Mouse (Mus musculus): ENCODE data around the gene Gm38392. TPM values are rescaled to one million over a fixed set of nuclear protein-coding genes. Genes with fewer than 3 reads are reported as not detected.
"Not testable (repeated sequence)": the region's sequence is repeated elsewhere in the genome, so short reads cannot be mapped to it uniquely, and the experiment has no call there.

Gm38392 gene
- polyA plus RNA-seq, 1 experiment from 2014 or later: 0.16 TPM

DNA sequence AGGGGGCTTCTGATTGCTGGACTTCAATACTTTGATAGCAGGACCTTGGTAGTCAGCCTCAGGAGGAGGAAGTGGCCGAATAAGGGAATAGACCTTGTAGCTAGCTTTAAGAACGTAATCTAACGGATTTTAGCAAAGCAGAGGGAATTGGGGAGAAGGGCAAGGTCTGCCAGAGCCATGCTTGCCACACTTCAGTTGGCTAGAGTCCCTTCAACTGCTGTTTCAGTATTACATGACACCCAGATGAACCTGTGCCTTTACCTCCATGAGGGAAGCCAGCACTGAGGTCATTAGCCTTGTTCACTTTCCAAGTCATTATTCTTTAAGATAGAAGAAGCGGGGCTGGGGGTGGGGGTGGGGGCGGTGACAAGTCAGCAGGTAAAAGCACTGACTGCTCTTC lies 18.0 kb downstream of the Gm38392 start:
- H3K4me2 ChIP-seq (ENCODE audit: low read depth, low read length, severe bottlenecking): no peak overlapping the region
- ATAC-seq (replicated peaks; ENCODE audit: low FRiP score): no peak
- no peaks in the 10 kb centered on the region for H3K36me3 ChIP-seq (ENCODE audit: control insufficient read depth, insufficient read depth, low read length)
- no peak overlapping the region for H3K9ac ChIP-seq (ENCODE audit: low read length)
- WGBS: 86% methylated on average over 5 of the region's 5 CpGs
- H3K4me1 ChIP-seq (replicated peaks; ENCODE audit: control insufficient read depth, insufficient read depth, low read length): no peaks in the 10 kb centered on the region
- no peaks in the 10 kb centered on the region for H3K27me3 ChIP-seq (ENCODE audit: control insufficient read depth, insufficient read depth, low read length)
- H3K9me3 ChIP-seq (ENCODE audit: control insufficient read depth, low read length): no peaks in the 10 kb centered on the region
- no peak overlapping the region for H3K4me3 ChIP-seq (ENCODE audit: low read depth, low read length)
- no peak for DNase-seq (ENCODE audit: low spot score)
- no peak overlapping the region for H3K27ac ChIP-seq (ENCODE audit: low read depth, low read length)

- WGBS: 85% methylated on average over 6 of the region's 6 CpGs
- DNase-seq (ENCODE audit: low spot score); H3K27me3 ChIP-seq (ENCODE audit: control insufficient read depth, insufficient read depth, low read length); H3K4me1 ChIP-seq (replicated peaks; ENCODE audit: control insufficient read depth, insufficient read depth, low read length); H3K27ac ChIP-seq (ENCODE audit: low read depth, low read length); H3K4me2 ChIP-seq (ENCODE audit: low read depth, low read length, severe bottlenecking); H3K9me3 ChIP-seq (ENCODE audit: control insufficient read depth, low read length); ATAC-seq (replicated peaks; ENCODE audit: low FRiP score); H3K4me3 ChIP-seq (ENCODE audit: low read depth, low read length); H3K36me3 ChIP-seq (ENCODE audit: control insufficient read depth, insufficient read depth, low read length); H3K9ac ChIP-seq (ENCODE audit: low read length): not testable (repeated sequence)
Measured at GRCm38 (mm10) chr3:88268014-88268413, 19.0 kb downstream of the Gm38392 start.

DNA sequence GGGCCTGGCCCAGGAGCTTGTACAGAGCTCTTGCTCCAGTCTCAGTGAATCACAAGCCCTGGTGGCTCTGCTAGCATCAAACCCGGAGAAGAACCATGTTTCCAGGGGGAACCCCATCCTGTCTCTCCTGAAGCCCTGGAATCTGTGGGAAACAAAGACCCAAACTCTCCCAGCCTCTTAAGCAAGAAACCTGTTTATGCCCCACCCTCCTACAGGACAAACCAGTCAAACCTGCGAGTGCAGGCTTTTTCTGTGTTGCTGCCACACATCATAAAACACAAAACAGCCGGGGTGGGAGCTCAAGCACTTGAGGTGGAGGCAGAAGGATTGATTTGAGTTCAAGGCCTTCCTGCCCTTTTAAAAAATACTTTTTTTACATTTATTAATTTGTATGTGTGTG lies 24.7 kb downstream of the Gm38392 start:
- Histone ChIP-seq H3K36me3 (ENCODE audit: control insufficient read depth, insufficient read depth, low read length) (no peaks in the 10 kb centered on the region), H3K4me1 (replicated peaks; ENCODE audit: control insufficient read depth, insufficient read depth, low read length) (no peaks in the 10 kb centered on the region), H3K9ac (ENCODE audit: low read length) (no peak overlapping the region), H3K27me3 (ENCODE audit: control insufficient read depth, insufficient read depth, low read length) (no peaks in the 10 kb centered on the region), H3K4me2 (ENCODE audit: low read depth, low read length, severe bottlenecking) (no peak overlapping the region), H3K9me3 (ENCODE audit: control insufficient read depth, low read length) (no peaks in the 10 kb centered on the region), H3K27ac (ENCODE audit: low read depth, low read length) (no peak overlapping the region), H3K4me3 (ENCODE audit: low read depth, low read length) (no peak overlapping the region)
- DNase-seq (ENCODE audit: low spot score) (no peak), ATAC-seq (replicated peaks; ENCODE audit: low FRiP score) (no peak)
- 78% methylated on average over 3 of the region's 3 CpGs for WGBS

DNA sequence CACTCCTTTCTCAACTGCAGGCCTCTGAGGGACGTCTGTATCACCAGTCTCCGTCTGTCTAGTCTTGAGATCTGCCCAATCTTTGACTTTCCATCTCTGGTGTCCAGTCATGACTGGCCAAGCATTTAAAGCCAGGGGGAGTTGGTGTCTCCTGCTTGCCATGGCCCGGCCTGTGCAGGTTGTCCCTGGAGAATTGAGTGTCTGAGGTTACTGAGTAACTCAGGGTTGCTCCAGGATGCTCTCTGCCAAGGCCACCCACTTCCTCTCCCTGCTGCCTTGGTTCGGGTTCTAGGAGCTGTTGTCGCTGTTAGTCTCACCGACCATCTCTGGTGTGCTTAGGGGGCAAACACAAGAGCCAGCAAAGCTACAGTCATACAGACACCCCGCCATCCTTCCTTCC lies 30.6 kb downstream of the Gm38392 start:
- Histone ChIP-seq H3K27ac (ENCODE audit: low read depth, low read length) (no peak overlapping the region), H3K4me2 (ENCODE audit: low read depth, low read length, severe bottlenecking) (no peak overlapping the region), H3K4me1 (replicated peaks; ENCODE audit: control insufficient read depth, insufficient read depth, low read length) (peaks cover 4% of the 10 kb centered on the region), H3K4me3 (ENCODE audit: low read depth, low read length) (no peak overlapping the region), H3K27me3 (ENCODE audit: control insufficient read depth, insufficient read depth, low read length) (peaks cover 17% of the 10 kb centered on the region), H3K9me3 (ENCODE audit: control insufficient read depth, low read length) (no peaks in the 10 kb centered on the region), H3K36me3 (ENCODE audit: control insufficient read depth, insufficient read depth, low read length) (no peaks in the 10 kb centered on the region), H3K9ac (ENCODE audit: low read length) (no peak overlapping the region)
- ATAC-seq (replicated peaks; ENCODE audit: low FRiP score) (no peak), DNase-seq (ENCODE audit: low spot score) (no peak)
- WGBS: 87% methylated on average over 7 of the region's 7 CpGs

DNA sequence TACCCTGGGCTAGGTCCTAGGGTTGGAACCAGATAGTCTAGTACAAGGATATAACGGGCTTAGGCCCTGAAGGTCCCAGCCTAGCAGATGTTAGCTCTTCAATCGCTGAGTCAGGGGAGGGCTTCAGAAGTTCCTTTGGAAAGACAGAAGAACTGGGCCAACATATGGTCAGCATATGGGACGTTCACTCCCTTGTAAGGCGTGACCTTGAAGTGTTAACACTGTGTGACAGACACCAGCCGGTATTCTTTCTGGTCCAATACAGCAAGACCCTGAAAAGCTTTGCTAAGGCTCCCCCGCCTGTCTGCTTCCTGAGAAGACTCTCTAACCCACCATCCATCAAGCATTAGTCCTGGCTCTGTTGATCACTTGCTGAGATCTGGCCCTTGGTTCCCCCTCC lies 31.1 kb downstream of the Gm38392 start:
- Histone ChIP-seq H3K36me3 (ENCODE audit: control insufficient read depth, insufficient read depth, low read length) (no peaks in the 10 kb centered on the region), H3K4me2 (ENCODE audit: low read depth, low read length, severe bottlenecking) (no peak overlapping the region), H3K4me3 (ENCODE audit: low read depth, low read length) (no peak overlapping the region), H3K9ac (ENCODE audit: low read length) (no peak overlapping the region), H3K27me3 (ENCODE audit: control insufficient read depth, insufficient read depth, low read length) (peaks cover 17% of the 10 kb centered on the region), H3K4me1 (replicated peaks; ENCODE audit: control insufficient read depth, insufficient read depth, low read length) (peaks cover 4% of the 10 kb centered on the region), H3K27ac (ENCODE audit: low read depth, low read length) (no peak overlapping the region), H3K9me3 (ENCODE audit: control insufficient read depth, low read length) (no peaks in the 10 kb centered on the region)
- ATAC-seq (replicated peaks; ENCODE audit: low FRiP score): no peak
- DNase-seq (ENCODE audit: low spot score): no peak
- 84% methylated on average over 6 of the region's 6 CpGs for WGBS

GRCm38 (mm10) chr3:88254268-88254926 lies 32.6 kb downstream of the Gm38392 start, which contains the start of gene Rhbg:
Gene Rhbg, minus strand, starts transcription at chr3:88254709.
- peak within 1 kb of the TSS; percentile 31 for H3K4me3 ChIP-seq (ENCODE audit: low read depth, low read length)
- peak within 1 kb of the TSS; percentile 68 for H3K4me2 ChIP-seq (ENCODE audit: low read depth, low read length, severe bottlenecking)
- no peak within 1 kb of the TSS for H3K27ac ChIP-seq (ENCODE audit: low read depth, low read length)
- peak within 1 kb of the TSS; percentile 54 for H3K9ac ChIP-seq (ENCODE audit: low read length)
- H3K4me1 ChIP-seq (replicated peaks; ENCODE audit: control insufficient read depth, insufficient read depth, low read length): peaks cover 4% of the 10 kb centered on the region
- ATAC-seq (replicated peaks; ENCODE audit: low FRiP score) (no peak), DNase-seq (ENCODE audit: low spot score) (peak; percentile 64)
- H3K36me3 ChIP-seq (ENCODE audit: control insufficient read depth, insufficient read depth, low read length): no peaks in the 10 kb centered on the region
- H3K9me3 ChIP-seq (ENCODE audit: control insufficient read depth, low read length): no peaks in the 10 kb centered on the region
- WGBS: 3% methylated on average over 34 of the region's 34 CpGs
- peaks cover 17% of the 10 kb centered on the region for H3K27me3 ChIP-seq (ENCODE audit: control insufficient read depth, insufficient read depth, low read length)

GRCm38 (mm10) chr3:88252739-88253138 lies 34.3 kb downstream of the Gm38392 start:
- WGBS: 81% methylated on average over 6 of the region's 6 CpGs
- peaks cover 17% of the 10 kb centered on the region for H3K27me3 ChIP-seq (ENCODE audit: control insufficient read depth, insufficient read depth, low read length)
- H3K9ac ChIP-seq (ENCODE audit: low read length): no peak overlapping the region
- H3K4me1 ChIP-seq (replicated peaks; ENCODE audit: control insufficient read depth, insufficient read depth, low read length): peaks cover 4% of the 10 kb centered on the region
- DNase-seq (ENCODE audit: low spot score): no peak
- H3K9me3 ChIP-seq (ENCODE audit: control insufficient read depth, low read length): no peaks in the 10 kb centered on the region
- no peak overlapping the region for H3K27ac ChIP-seq (ENCODE audit: low read depth, low read length)
- no peak overlapping the region for H3K4me2 ChIP-seq (ENCODE audit: low read depth, low read length, severe bottlenecking)
- ATAC-seq (replicated peaks; ENCODE audit: low FRiP score): no peak
- H3K36me3 ChIP-seq (ENCODE audit: control insufficient read depth, insufficient read depth, low read length): no peaks in the 10 kb centered on the region
- H3K4me3 ChIP-seq (ENCODE audit: low read depth, low read length): no peak overlapping the region

- no peak overlapping the region for H3K4me2 ChIP-seq (ENCODE audit: low read depth, low read length, severe bottlenecking)
- no peak for ATAC-seq (replicated peaks; ENCODE audit: low FRiP score)
- no peak overlapping the region for H3K4me3 ChIP-seq (ENCODE audit: low read depth, low read length)
- DNase-seq (ENCODE audit: low spot score): no peak
- WGBS: 75% methylated on average over 11 of the region's 11 CpGs
- H3K36me3 ChIP-seq (ENCODE audit: control insufficient read depth, insufficient read depth, low read length): no peaks in the 10 kb centered on the region
- peaks cover 4% of the 10 kb centered on the region; the same call in 1 of the 2 replicates for H3K27me3 ChIP-seq (ENCODE audit: control insufficient read depth, insufficient read depth, low read length)
- H3K27ac ChIP-seq (ENCODE audit: low read depth, low read length): no peak overlapping the region
- no peaks in the 10 kb centered on the region for H3K9me3 ChIP-seq (ENCODE audit: control insufficient read depth, low read length)
- peaks cover 2% of the 10 kb centered on the region; the same call in 1 of the 2 replicates for H3K4me1 ChIP-seq (replicated peaks; ENCODE audit: control insufficient read depth, insufficient read depth, low read length)
- no peak overlapping the region for H3K9ac ChIP-seq (ENCODE audit: low read length)
Measured at GRCm38 (mm10) chr3:88248406-88248805, 38.6 kb downstream of the Gm38392 start.

- Histone ChIP-seq H3K9me3 (ENCODE audit: control insufficient read depth, low read length) (no peaks in the 10 kb centered on the region), H3K27me3 (ENCODE audit: control insufficient read depth, insufficient read depth, low read length) (peaks cover 2% of the 10 kb centered on the region; the same call in 1 of the 2 replicates)
- 83% methylated on average over 9 of the region's 9 CpGs for WGBS
Measured at GRCm38 (mm10) chr3:88247666-88248065, 39.3 kb downstream of the Gm38392 start.

More at GRCm38 (mm10) chr3:88247666-88248065, 39.3 kb downstream of the Gm38392 start:
- DNase-seq (ENCODE audit: low spot score) (no peak), ATAC-seq (replicated peaks; ENCODE audit: low FRiP score) (no peak)
- Histone ChIP-seq H3K9ac (ENCODE audit: low read length) (no peak overlapping the region), H3K4me3 (ENCODE audit: low read depth, low read length) (no peak overlapping the region), H3K36me3 (ENCODE audit: control insufficient read depth, insufficient read depth, low read length) (no peaks in the 10 kb centered on the region), H3K4me2 (ENCODE audit: low read depth, low read length, severe bottlenecking) (no peak overlapping the region), H3K4me1 (replicated peaks; ENCODE audit: control insufficient read depth, insufficient read depth, low read length) (peaks cover 9% of the 10 kb centered on the region), H3K27ac (ENCODE audit: low read depth, low read length) (no peak overlapping the region)

Measured in forebrain, embryonic 11.5 days (tissue).